Mouse (Mus musculus): Measurements from ENCODE around the gene Slc30a5.

DNA sequence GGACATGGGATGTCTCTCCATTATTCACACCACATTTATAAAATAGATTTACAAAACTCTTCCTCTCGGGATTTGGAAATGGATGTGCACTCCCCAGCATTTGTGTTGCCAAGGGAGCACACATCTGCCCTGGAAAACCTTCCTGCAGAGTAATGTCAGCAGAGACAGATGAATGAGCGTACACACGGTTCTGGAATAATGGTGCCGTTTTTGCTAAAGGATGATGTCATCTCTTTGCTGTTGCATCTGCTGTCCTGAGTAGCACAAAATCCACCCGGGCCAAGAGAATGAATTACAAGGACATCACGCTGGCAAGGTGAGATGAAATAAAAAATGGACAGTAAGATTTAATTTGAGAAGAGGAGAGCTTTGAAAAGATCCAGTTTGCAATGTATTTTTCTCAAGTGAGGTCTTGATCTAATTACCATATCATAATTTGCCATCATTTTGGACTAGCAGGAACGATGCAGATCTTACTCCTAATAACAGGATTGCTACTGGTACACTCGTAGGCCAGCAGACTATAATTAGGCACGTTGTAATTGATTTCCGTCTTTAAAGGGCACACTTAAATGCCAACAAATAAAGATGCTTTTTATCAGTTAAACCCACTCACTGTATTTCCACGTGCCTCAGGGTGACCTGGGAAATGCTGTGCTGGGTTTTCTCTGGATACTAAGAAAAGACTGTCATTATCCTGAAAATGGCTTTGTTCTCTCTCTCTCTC lies 38.4 kb upstream of the Slc30a5 start:
- TF ChIP-seq POLR2AphosphoS5 (IDR thresholded peaks at IDR 0.05; ENCODE audit: borderline replicate concordance, low read depth, low read length) = no peak
- TF ChIP-seq USF1 (IDR thresholded peaks at IDR 0.05; ENCODE audit: low read depth, low read length) = no peak
- TF ChIP-seq POLR2AphosphoS2 (IDR thresholded peaks at IDR 0.05; ENCODE audit: low read length) = no peak
